Mouse (Mus musculus) liver, embryonic 14.5 days (tissue): Measurements from ENCODE around the gene Mast3. TPM values are rescaled to one million over a fixed set of nuclear protein-coding genes. Genes with fewer than 3 reads are reported as not detected.
A peak's percentile ranks its signal among the peaks of the same experiment; 100 is the strongest.

Experiments used
- ATAC-seq: fragments of 200-750 bp; cut with Nextera tagmentation; 2 replicates; pipeline ENCODE4 v1.8.0; 2017; ENCODE audit warnings: moderate number of reproducible peaks, mild to moderate bottlenecking, moderate library complexity; ENCODE audit not compliant: insufficient read depth
- DNase-seq, 3 experiments: peaks; one replicate each; pipeline ENCODE4 v3.0.0-alpha.2; 2012 to 2013; ENCODE audit warnings: low read depth in 3 of 3, low spot score in 3 of 3
- H3K27ac ChIP-seq: fragments of 300-500 bp; sonication (generic); 2 replicates; pipeline ENCODE4 v1.5.1; 2014; ENCODE audit warnings: moderate library complexity, mild to moderate bottlenecking, control low read depth, inconsistent platforms
- H3K27me3 ChIP-seq: fragments of 300-500 bp; sonication (generic); 2 replicates; pipeline ENCODE4 v1.6.1; 2014; ENCODE audit warnings: mild to moderate bottlenecking, low read length, moderate library complexity; ENCODE audit not compliant: control insufficient read depth, insufficient read depth
- H3K36me3 ChIP-seq: fragments of 300-500 bp; sonication (generic); replicated peaks from 2 replicates; pipeline ENCODE4 v1.6.1; 2014; ENCODE audit warnings: low read depth; ENCODE audit not compliant: control insufficient read depth, insufficient read depth
- H3K4me1 ChIP-seq, 2 experiments: fragments of 200-500 bp in 1 of 2; fragments of 300-500 bp in 1 of 2; sonication (generic) in 1 of 2; replicated peaks; 2 replicates each; pipeline ENCODE4 v1.6.1; 2012 to 2014; ENCODE audit warnings: antibody characterized with exemption in 1 of 2, inconsistent platforms in 1 of 2, low read length in 1 of 2; ENCODE audit not compliant: control insufficient read depth in 2 of 2, insufficient read depth in 2 of 2
- H3K4me2 ChIP-seq: fragments of 300-500 bp; sonication (generic); 2 replicates; pipeline ENCODE4 v1.6.1; 2014; ENCODE audit warnings: low read depth, mild to moderate bottlenecking, control low read depth, moderate library complexity
- H3K4me3 ChIP-seq, 2 experiments: fragments of 200-500 bp in 1 of 2; fragments of 300-500 bp in 1 of 2; sonication (generic) in 1 of 2; 2 replicates each; pipeline ENCODE4 v1.5.1; 2012 to 2014; ENCODE audit warnings: low read depth in 2 of 2, low read length in 2 of 2, mild to moderate bottlenecking in 2 of 2, control low read depth in 1 of 2, inconsistent platforms in 1 of 2, moderate library complexity in 1 of 2; ENCODE audit not compliant: insufficient read depth in 1 of 2
- H3K9ac ChIP-seq: fragments of 300-500 bp; sonication (generic); replicated peaks from 2 replicates; pipeline ENCODE4 v1.6.1; 2014; ENCODE audit warnings: mild to moderate bottlenecking, control low read depth, moderate library complexity
- H3K9me3 ChIP-seq: fragments of 300-500 bp; sonication (generic); 2 replicates; pipeline ENCODE4 v1.6.1; 2016; ENCODE audit warnings: low read length, mixed read lengths; ENCODE audit not compliant: control insufficient read depth
- CTCF ChIP-seq: IDR thresholded peaks from 2 replicates; pipeline ENCODE4 v1.5.1; 2016; ENCODE audit warnings: antibody characterized with exemption, low read depth, control low read depth
- EP300 ChIP-seq: IDR thresholded peaks from 2 replicates; pipeline ENCODE4 v1.6.1; 2016; ENCODE audit warnings: antibody characterized with exemption, low read depth
- WGBS: fragments of 180-500 bp; shearing (Covaris S2); extraction: QIAGEN DNeasy Blood & Tissue Kit; methylation state at CpG from one replicate; pipeline ENCODE4 v1.1.7; 2014; ENCODE audit not compliant: insufficient replicate concordance; 5-methylcytosine and 5-hydroxymethylcytosine counted together
- polyA plus RNA-seq, 2 experiments: library from polyadenylated mRNA; depleted of rRNA in 1 of 2; stranded (reverse) in 1 of 2; unstranded in 1 of 2; fragments of >200 nt; fragmentation: Nextera tagmentation in 1 of 2; extraction: Ambion mirVana in 1 of 2; gene quantifications; 2 replicates each; pipeline versions ENCODE4 v1.2.1 to v1.2.3; 2012 to 2014

Gene Mast3
- polyA plus RNA-seq, 2 experiments, result 5.4 to 11.1 TPM

DNA sequence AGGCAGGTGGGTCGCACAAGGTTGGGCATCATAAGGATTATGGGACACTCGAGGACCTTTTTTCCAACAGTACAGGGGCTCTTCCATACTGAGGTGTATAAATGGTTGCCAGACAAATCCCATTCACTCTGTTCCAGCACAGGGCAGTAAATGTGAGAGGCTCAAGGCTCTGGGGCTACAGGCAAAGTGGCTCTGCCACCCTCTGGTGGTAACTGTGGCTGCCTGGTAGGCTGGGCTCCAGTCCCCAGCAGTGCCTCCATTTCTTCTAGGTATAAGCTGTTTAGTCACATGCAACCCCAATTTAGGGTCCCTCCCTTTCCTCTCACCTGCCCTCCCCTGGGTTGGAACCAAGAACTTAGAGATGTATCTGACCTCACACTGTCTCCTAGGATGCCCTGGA lies 9.5 kb downstream of the Mast3 start:
- Histone ChIP-seq H3K27ac (no peak overlapping the region), H3K9ac (no peak overlapping the region), H3K4me1 (peaks cover 26 to 28% of the 10 kb centered on the region in 2 experiments), H3K4me3 (no peak overlapping the region), H3K4me2 (no peak overlapping the region), H3K9me3 (no peaks in the 10 kb centered on the region), H3K27me3 (peaks cover 37% of the 10 kb centered on the region), H3K36me3 (no peaks in the 10 kb centered on the region)
- no peak for ATAC-seq
- DNase-seq, result no peak
- WGBS, result 66% methylated on average over 2 of the region's 2 CpGs
- TF ChIP-seq EP300 (no peak), CTCF (peak; percentile 46)

DNA sequence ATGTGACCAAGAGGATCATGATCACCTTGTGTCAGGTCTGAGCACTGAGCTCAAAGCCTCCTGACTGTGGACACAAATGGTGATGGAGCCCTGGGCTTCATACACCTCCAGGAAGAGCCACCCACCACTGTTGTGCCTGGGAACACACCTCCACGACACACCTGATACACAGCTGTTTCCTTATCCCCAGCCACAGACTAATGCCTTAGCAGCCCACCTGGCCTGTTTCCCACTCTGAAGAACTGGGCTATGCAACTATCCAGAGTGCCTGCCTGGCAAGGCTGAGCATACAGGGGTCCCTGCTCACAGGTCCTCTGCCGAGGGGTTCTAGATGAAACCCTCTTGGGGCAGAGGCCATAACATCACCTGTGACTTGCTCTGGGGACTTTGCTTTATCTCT lies 10.6 kb downstream of the Mast3 start:
- H3K27me3 ChIP-seq, result peaks cover 26% of the 10 kb centered on the region
- TF ChIP-seq CTCF (no peak), EP300 (no peak)
- no peak for ATAC-seq

DNA sequence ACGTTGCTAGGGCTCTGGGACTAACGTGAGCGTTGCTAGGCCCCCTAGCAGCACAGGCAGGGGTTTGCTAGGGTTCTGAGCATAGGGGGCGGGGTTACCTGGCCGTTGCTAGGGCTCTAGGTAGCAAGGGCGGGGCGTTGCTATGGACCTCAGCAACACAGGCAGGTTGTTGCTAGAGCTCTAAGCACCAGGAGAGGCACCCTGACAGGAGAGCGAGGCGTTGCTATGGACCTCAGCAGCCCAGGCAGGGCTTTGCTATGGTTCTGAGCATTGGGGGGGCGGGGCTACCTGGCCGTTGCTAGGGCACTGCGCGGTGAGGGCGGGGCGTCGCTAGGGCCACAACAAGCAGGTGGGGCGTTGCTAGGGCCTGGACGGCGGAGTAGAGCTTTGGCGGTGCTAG lies 12.2 kb downstream of the Mast3 start:
- ATAC-seq, result peak; percentile 4; the same call in 1 of the 2 replicates
- Histone ChIP-seq H3K27ac (no peak overlapping the region), H3K9ac (no peak overlapping the region), H3K4me2 (peak overlapping the region; percentile 74), H3K9me3 (no peaks in the 10 kb centered on the region), H3K4me1 (peaks cover 27 to 28% of the 10 kb centered on the region in 2 experiments), H3K27me3 (peaks cover 11% of the 10 kb centered on the region), H3K36me3 (no peaks in the 10 kb centered on the region; the same call in 1 of the 2 replicates), H3K4me3 (peak overlapping the region; percentile 45 to 67)
- peak; percentile 54 to 63 (median 62) for DNase-seq
- TF ChIP-seq EP300, result no peak
- 0 out of 2 replicates have a peak, but pooled peaks have one; percentile 2 for TF ChIP-seq CTCF
- under 1% methylated on average over 20 of the region's 20 CpGs for WGBS

More for the DNA sequence above, 10.6 kb downstream of the Mast3 start:
- no peaks in the 10 kb centered on the region for H3K9me3 ChIP-seq
- H3K9ac ChIP-seq, result no peak overlapping the region
- DNase-seq, result no peak
- no peak overlapping the region for H3K4me2 ChIP-seq
- no peaks in the 10 kb centered on the region for H3K36me3 ChIP-seq
- H3K4me1 ChIP-seq, result peaks cover 27 to 28% of the 10 kb centered on the region in 2 experiments
- H3K4me3 ChIP-seq, result no peak overlapping the region
- H3K27ac ChIP-seq, result no peak overlapping the region
- WGBS, result 69% methylated on average over 2 of the region's 2 CpGs

DNA sequence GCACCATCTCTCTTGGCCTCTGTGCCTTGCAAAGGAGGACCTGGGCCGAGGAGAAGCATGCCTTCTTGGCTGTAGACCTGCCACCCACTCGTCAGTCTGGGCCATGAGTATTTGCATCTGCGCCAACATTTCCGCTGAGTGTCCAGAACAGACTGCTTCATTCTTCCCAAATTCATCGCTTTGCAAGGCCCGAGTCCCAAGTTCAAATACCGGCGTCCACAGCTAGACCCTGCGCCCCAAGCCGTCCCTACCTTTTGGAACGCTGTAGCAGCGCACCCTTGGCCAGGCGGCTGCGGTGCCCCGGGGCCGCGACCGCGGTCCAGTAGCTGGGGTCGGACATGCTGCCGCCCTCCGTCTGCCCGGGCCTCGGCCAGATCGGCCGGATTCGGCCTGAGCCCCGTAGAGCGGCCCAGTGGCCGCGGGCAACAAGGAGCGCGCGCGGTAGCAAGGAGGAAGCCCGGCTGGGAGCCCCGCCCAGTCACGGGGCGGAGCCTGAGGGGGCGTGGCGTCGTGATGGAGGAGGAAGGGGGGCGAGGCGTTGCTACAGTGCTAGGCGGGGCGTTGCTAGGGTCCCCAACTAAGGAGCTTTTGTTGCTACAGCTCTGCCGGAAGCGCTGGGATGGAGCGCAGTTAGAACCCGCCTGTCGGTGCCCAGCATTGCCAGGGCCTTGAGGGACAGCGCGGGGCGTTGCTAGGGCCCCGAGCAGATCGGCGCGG lies 12.7 kb downstream of the Mast3 start:
- Histone ChIP-seq H3K27ac (peak overlapping the region; percentile 6; the same call in 1 of the 2 replicates), H3K4me1 (peaks cover 22 to 27% of the 10 kb centered on the region in 2 experiments), H3K27me3 (peaks cover 6% of the 10 kb centered on the region), H3K4me2 (peak overlapping the region; percentile 74), H3K4me3 (peak overlapping the region; percentile 67 to 68), H3K36me3 (no peaks in the 10 kb centered on the region; the same call in 1 of the 2 replicates), H3K9me3 (no peaks in the 10 kb centered on the region), H3K9ac (peak overlapping the region; percentile 78)
- TF ChIP-seq EP300, result no peak
- TF ChIP-seq CTCF, result no peak
- ATAC-seq (peak; percentile 52), DNase-seq (peak; percentile 80 to 84 (median 82))
- WGBS, result 1% methylated on average over 58 of the region's 58 CpGs

DNA sequence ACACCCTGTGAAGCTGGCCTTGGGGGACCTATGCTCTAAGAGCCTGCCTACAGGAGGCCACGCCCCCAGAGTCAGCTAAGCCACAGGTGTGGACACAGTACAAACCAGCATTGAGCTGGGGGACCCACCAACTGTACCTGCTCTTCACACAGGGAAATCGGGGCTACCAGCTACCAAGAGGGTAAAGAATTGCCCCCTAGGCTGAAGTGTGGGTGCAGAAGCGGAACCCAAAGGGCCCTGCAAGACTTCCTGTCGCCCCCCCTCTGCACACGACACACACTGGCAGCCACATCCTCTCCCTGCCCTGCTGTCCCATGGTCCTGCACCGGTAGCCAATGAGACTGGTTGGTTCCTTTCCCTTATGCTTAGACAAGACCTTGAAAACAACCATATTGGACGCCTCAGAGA lies 13.6 kb downstream of the Mast3 start:
- 10% methylated on average over 7 of the region's 7 CpGs for WGBS
- Histone ChIP-seq H3K4me3 (peak overlapping the region; percentile 67 to 68), H3K4me2 (peak overlapping the region; percentile 74), H3K9ac (peak overlapping the region; percentile 78), H3K27me3 (peaks cover 6% of the 10 kb centered on the region; the same call in 1 of the 2 replicates), H3K4me1 (peaks cover 17 to 27% of the 10 kb centered on the region in 2 experiments), H3K9me3 (no peaks in the 10 kb centered on the region), H3K36me3 (no peaks in the 10 kb centered on the region; the same call in 1 of the 2 replicates), H3K27ac (no peak overlapping the region)
- TF ChIP-seq CTCF, result no peak
- ATAC-seq, result peak; percentile 27
- peak in 2 of 3 experiments; percentile 32 to 39 for DNase-seq
